Mouse (Mus musculus): ENCODE measurements around the gene Ostm1.

- TF ChIP-seq GATA1 (IDR thresholded peaks at IDR 0.05; ENCODE audit: low read length) (no peak), TAL1 (IDR thresholded peaks at IDR 0.05; ENCODE audit: low read length) (no peak)
These were observed 49.1 kb downstream of the Ostm1 start for GRCm38 (mm10) chr10:42632453-42633360.
